11 mouse cellular contexts compared by ENCODE assay signal in genomic region chr3:60575945-60576344, GRCm38 (mm10).
A peak's percentile ranks its signal among the peaks of the same experiment; 100 is the strongest.
DNase-seq lines count a peak whose midpoint lies in the region; ATAC-seq and TF ChIP-seq lines count a peak whose summit lies in the region.
"Had no signal": no experiment of that assay in that cellular context is flagged by ENCODE, and none has a peak within 500 bp of the region (broad histone marks: within the 10 kb centered on the region; RNA-seq: fewer than 3 reads in every experiment).

No protein-coding gene starts in this region.

- no peak for ATAC-seq in liver, embryonic 11.5 days (replicated peaks; ENCODE audit: low FRiP score)
- ATAC-seq in neutrophil, adult 5-6 weeks (ENCODE audit: extremely low read depth, insufficient number of reproducible peaks, low FRiP score, poor library complexity, severe bottlenecking): 0 out of 2 replicates have a peak, but pooled peaks have one; percentile 37

- H3K4me3 ChIP-seq in heart, embryonic 10.5 days: no peak overlapping the region
- no peak overlapping the region for H3K4me3 ChIP-seq in liver, adult 2 months (ENCODE audit: insufficient read depth, low read depth, low read length)
- no peak overlapping the region for H3K4me3 ChIP-seq in liver, embryonic 11.5 days (ENCODE audit: low read depth, low read length)
- no peak overlapping the region for H3K4me3 ChIP-seq in brown adipose tissue, adult 24 weeks (ENCODE audit: insufficient read depth, low read depth, low read length)
- H3K4me3 ChIP-seq: embryonic facial prominence, embryonic 13.5 days had no signal

- no peak for TF ChIP-seq CTCF in liver, adult 2 months (IDR thresholded peaks at IDR 0.05; ENCODE audit: low read depth, low read length)

- H3K4me2 ChIP-seq in liver, embryonic 11.5 days: no peak overlapping the region
- H3K4me2 ChIP-seq: embryonic facial prominence, embryonic 13.5 days had no signal

- no peaks in the 10 kb centered on the region for H3K36me3 ChIP-seq in heart, embryonic 10.5 days
- no peaks in the 10 kb centered on the region for H3K36me3 ChIP-seq in liver, adult 2 months (ENCODE audit: control insufficient read depth, insufficient read depth, low read length)
- H3K36me3 ChIP-seq in liver, embryonic 11.5 days (ENCODE audit: control insufficient read depth, insufficient read depth, low read length): no peaks in the 10 kb centered on the region
- H3K36me3 ChIP-seq: embryonic facial prominence, embryonic 13.5 days had no signal

- TF ChIP-seq POLR2A in liver, adult 2 months (IDR thresholded peaks at IDR 0.05; ENCODE audit: extremely low read depth, insufficient read depth, low read length): no peak

- 39% methylated on average over 2 of the region's 2 CpGs for WGBS in heart, embryonic 10.5 days
- WGBS in liver, adult 2 months: 5% methylated on average over 2 of the region's 2 CpGs
- WGBS in liver, embryonic 11.5 days: 45% methylated on average over 2 of the region's 2 CpGs

- no peaks in the 10 kb centered on the region for H3K9me3 ChIP-seq in heart, embryonic 10.5 days
- H3K9me3 ChIP-seq in liver, embryonic 11.5 days (ENCODE audit: control insufficient read depth, low read length): no peaks in the 10 kb centered on the region
- H3K9me3 ChIP-seq: embryonic facial prominence, embryonic 13.5 days had no signal

- H3K27ac ChIP-seq in heart, embryonic 10.5 days: peak overlapping the region; percentile 60; the same call in 1 of the 2 replicates
- H3K27ac ChIP-seq in liver, adult 2 months (replicated peaks; ENCODE audit: insufficient read depth, low read depth, low read length): peak overlapping the region; percentile 77
- no peak overlapping the region for H3K27ac ChIP-seq in liver, embryonic 11.5 days (ENCODE audit: low read depth, low read length)
- H3K27ac ChIP-seq in brown adipose tissue, adult 24 weeks (replicated peaks; ENCODE audit: low read depth, low read length): peak overlapping the region; percentile 73
- H3K27ac ChIP-seq: embryonic facial prominence, embryonic 13.5 days had no signal

- H3K27me3 ChIP-seq in heart, embryonic 10.5 days (ENCODE audit: insufficient read depth, poor library complexity, severe bottlenecking): no peaks in the 10 kb centered on the region
- H3K27me3 ChIP-seq in liver, adult 2 months (ENCODE audit: control insufficient read depth, insufficient read depth, low read length): no peaks in the 10 kb centered on the region
- no peaks in the 10 kb centered on the region for H3K27me3 ChIP-seq in liver, embryonic 11.5 days (replicated peaks; ENCODE audit: control insufficient read depth, insufficient read depth, low read length)
- H3K27me3 ChIP-seq: embryonic facial prominence, embryonic 13.5 days had no signal

- peaks cover 43% of the 10 kb centered on the region; the same call in 1 of the 2 replicates for H3K79me2 ChIP-seq in liver, adult 2 months (ENCODE audit: control insufficient read depth, insufficient read depth, low read length)

- no peak for DNase-seq in heart, embryonic 10.5 days (ENCODE audit: low spot score)
- DNase-seq in heart, adult 8-10 months (ENCODE audit: low spot score): no peak
- peak; percentile 45 for DNase-seq in liver, adult 2 months (ENCODE audit: extremely low read depth, low read depth, low spot score)
- no peak for DNase-seq in liver, embryonic 11.5 days (ENCODE audit: low spot score)
- no peak for DNase-seq in right cerebral cortex, adult 18-20 months
- DNase-seq in cerebellum, postnatal 4 days (ENCODE audit: low spot score in 2 of 2): no peak
- DNase-seq: left cerebral cortex, postnatal 4 days; retina, postnatal 1 day had no signal

- H3K9ac ChIP-seq in liver, adult 2 months (ENCODE audit: low read depth, low read length): 0 out of 2 replicates have a peak overlapping the region, but pooled peaks have one; percentile 54
- no peak overlapping the region for H3K9ac ChIP-seq in liver, embryonic 11.5 days (ENCODE audit: low read depth, low read length)
- H3K9ac ChIP-seq: embryonic facial prominence, embryonic 13.5 days had no signal

- H3K4me1 ChIP-seq in heart, embryonic 10.5 days: peaks cover 58% of the 10 kb centered on the region
- peaks cover 28% of the 10 kb centered on the region for H3K4me1 ChIP-seq in liver, adult 2 months (ENCODE audit: control insufficient read depth, insufficient read depth, low read length)
- peaks cover 63% of the 10 kb centered on the region for H3K4me1 ChIP-seq in liver, embryonic 11.5 days (replicated peaks; ENCODE audit: control insufficient read depth, insufficient read depth, low read length)
- peaks cover 42% of the 10 kb centered on the region for H3K4me1 ChIP-seq in brown adipose tissue, adult 24 weeks (ENCODE audit: control insufficient read depth, insufficient read depth, insufficient read length, low read length)
